Mouse (Mus musculus) naive thymus-derived CD4-positive, alpha-beta T cell, adult 5 months (primary cell): ENCODE data around the gene Casp12. TPM values are rescaled to one million over a fixed set of nuclear protein-coding genes. Genes with fewer than 3 reads are reported as not detected.

Experiments used
- polyA plus RNA-seq: library from polyadenylated mRNA; unstranded; fragments of 100-300 nt; shearing (Covaris generic); gene quantifications from one replicate; pipeline ENCODE4 v1.2.1, GENCODE M21; 2017

Casp12 gene
- not detected for polyA plus RNA-seq

DNA sequence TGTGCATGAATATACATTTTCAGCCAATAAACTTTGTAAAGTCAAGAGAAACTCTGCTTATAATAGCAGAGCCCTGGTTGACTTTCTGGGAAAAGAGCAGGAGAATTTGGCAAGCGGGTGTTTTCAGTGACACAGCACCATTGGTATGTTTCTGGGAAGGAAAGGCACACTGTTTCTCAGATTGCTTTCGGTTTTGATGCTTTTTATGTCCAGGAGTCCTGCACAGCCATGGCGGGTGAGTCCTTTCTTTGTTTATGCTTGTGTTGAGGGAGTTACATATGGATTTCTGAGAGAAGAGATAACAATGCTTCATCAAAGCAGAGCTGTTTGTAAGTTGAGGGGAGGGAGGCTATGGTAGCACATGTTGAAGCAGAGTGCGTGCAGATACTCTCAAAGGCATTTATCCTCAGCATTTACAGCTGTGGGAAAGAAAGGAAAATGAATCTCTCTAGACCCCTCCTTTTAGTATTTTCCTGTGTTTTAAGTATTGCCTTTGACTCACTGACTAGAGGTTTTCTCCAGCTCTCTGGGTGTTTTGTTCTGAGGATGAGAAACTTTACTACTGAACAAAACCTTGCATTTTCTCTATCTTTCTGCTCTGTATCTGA is at the start of gene Casp12:
Gene Casp12, plus strand, starts transcription at position 140 of the 608 bp plus-strand sequence.

DNA sequence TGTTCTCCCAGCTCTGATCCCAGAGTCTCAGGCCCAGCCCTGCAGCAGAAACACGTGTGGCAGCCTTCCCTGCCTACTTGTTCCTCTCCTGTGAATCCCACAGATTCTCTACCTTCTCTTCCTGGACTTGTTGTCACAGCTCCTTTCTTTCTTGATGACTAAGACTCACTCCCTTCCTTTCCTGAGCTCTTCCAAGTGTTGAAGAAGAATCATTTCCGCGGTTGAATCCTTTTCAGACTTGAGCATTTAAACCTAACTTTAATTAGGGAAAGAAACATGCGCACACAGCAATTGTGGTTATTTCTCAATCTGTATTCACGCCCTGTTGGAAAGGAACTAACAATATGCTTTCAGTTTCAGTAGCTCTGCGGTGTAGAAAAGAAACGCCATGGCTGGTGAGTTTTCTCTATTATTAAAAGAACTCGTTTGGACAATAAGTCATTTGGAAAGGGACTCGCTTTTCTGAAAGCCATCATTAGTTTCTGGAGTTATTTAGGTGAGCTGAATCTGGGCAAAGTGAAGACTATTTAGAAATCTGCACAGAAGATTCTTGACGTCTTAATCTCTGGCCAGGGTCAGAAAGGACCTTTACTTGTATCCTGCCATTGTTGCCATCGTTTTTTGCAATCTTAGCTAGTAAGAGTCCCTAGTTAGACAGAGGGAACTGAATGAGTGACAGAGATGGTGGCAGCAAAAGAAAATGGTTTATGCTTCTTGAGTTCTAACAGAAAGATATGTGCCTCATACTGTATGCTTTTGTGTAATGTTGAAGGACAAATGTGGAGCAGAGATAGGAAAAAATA is 46.7 kb upstream of the Casp12 start, which contains the start of gene Casp1:
Gene Casp1, plus strand, starts transcription at position 189 of the 803 bp plus-strand sequence.

DNA sequence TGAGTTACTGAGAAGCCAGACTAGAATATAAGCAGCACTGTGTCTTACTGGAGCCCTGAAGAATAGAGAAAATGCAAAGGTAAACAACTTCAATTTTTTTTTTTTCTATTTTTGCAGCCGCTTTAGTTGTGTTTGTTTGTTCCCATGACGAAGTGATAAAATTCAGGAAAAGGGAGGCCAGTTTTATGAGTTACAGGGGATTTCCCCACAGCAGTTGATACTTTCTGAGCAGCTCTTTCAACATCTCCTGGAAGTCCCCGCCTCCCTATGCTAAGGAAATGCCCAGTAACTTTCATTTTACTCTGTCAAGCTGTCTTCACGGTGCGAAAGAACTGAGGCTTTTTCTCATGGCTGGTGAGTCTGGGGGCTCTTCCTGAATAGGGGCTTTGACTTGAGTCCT is 36.7 kb upstream of the Casp12 start, which contains the start of gene Casp4:
Gene Casp4, plus strand, starts transcription at position 268 of the 400 bp plus-strand sequence.

Other genes with a start within 250 kb of the Casp12 start
- 7.0 TPM for gene Casp1, start 46.9 kb upstream of the Casp12 start, polyA plus RNA-seq
- 6.5 TPM for gene Casp4, start 36.6 kb upstream of the Casp12 start, polyA plus RNA-seq